Mouse (Mus musculus): ENCODE data around the gene Amigo2.
A peak's percentile ranks its signal among the peaks of the same experiment; 100 is the strongest.

DNA sequence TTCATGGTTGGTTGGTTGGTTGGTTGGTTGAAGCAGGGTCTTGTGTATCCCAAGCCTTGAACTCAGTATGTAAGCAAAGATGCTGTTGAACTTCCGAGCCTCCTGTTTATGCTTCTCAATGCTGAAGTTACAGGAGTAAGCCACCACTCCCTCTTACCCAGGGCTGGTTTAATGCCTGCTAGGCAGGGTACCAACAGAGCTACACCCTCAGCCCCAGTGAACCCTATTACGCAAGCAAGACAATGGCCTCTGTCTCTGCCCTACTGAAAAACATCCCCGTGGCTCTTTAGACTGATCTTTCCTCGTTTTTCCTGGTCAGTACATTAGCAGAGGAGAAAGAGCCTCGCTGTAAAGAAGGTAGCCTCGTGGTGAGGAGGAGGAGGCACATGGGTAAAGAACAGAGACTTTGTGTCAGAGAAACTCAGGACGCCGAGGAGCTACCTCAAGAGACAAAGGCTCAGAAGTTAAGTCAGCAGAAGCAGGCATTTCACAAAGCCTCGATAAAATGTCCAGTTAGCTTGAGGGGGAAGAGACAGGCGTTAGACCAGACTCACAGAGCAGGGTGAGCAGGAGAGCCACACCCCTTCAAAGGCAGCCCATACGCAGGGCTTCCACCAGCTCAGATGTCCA is 13.0 kb upstream of the Amigo2 start:
- no peak for TF ChIP-seq ELF1 (IDR thresholded peaks at IDR 0.05; ENCODE audit: low read depth, low read length)
- no peak for TF ChIP-seq USF2 (conservative IDR thresholded peaks at IDR 0.05; ENCODE audit: low read depth, low read length)
- TF ChIP-seq CTCF (conservative IDR thresholded peaks at IDR 0.05 in 1 of 2, IDR thresholded peaks at IDR 0.05 in 1 of 2; ENCODE audit: low read depth in 2 of 2, low read length in 2 of 2), result no peak
- TF ChIP-seq POLR2A (IDR thresholded peaks at IDR 0.05; ENCODE audit: low read depth, low read length), result 0 out of 2 replicates have a peak, but pooled peaks have one; percentile 10
- TF ChIP-seq ZKSCAN1 (IDR thresholded peaks at IDR 0.05; ENCODE audit: borderline replicate concordance, low read depth, low read length), result no peak
